Mouse (Mus musculus) liver, embryonic 12.5 days (tissue): ENCODE results near the gene Krt76. TPM values are rescaled to one million over a fixed set of nuclear protein-coding genes. Genes with fewer than 3 reads are reported as not detected.

Experiments used
- ATAC-seq: fragments of 200-750 bp; cut with Nextera tagmentation; 2 replicates; pipeline ENCODE4 v1.8.0; 2017; ENCODE audit warnings: moderate number of reproducible peaks, mild to moderate bottlenecking, moderate library complexity
- H3K27ac ChIP-seq: fragments of 300-500 bp; sonication (generic); 2 replicates; pipeline ENCODE4 v1.5.1; 2016; ENCODE audit warnings: mild to moderate bottlenecking
- H3K27me3 ChIP-seq: fragments of 300-500 bp; sonication (generic); replicated peaks from 2 replicates; pipeline ENCODE4 v1.6.1; 2016; ENCODE audit warnings: mild to moderate bottlenecking, moderate library complexity
- H3K36me3 ChIP-seq: fragments of 300-500 bp; sonication (generic); 2 replicates; pipeline ENCODE4 v1.6.1; 2016; ENCODE audit warnings: mild to moderate bottlenecking, moderate library complexity
- H3K4me1 ChIP-seq: fragments of 300-500 bp; sonication (generic); 2 replicates; pipeline ENCODE4 v1.6.1; 2016
- H3K4me2 ChIP-seq: fragments of 300-500 bp; sonication (generic); 2 replicates; pipeline ENCODE4 v1.6.1; 2016; ENCODE audit warnings: mild to moderate bottlenecking, moderate library complexity
- H3K4me3 ChIP-seq: fragments of 300-500 bp; sonication (generic); 2 replicates; pipeline ENCODE4 v1.5.1; 2016; ENCODE audit warnings: mild to moderate bottlenecking, moderate library complexity
- H3K9ac ChIP-seq: fragments of 300-500 bp; sonication (generic); 2 replicates; pipeline ENCODE4 v1.6.1; 2016; ENCODE audit warnings: mild to moderate bottlenecking, moderate library complexity
- H3K9me3 ChIP-seq: fragments of 300-500 bp; sonication (generic); replicated peaks from 2 replicates; pipeline ENCODE4 v1.6.1; 2016; ENCODE audit warnings: mild to moderate bottlenecking, moderate library complexity
- WGBS: fragments of 180-500 bp; shearing (Covaris S2); methylation state at CpG from one replicate; pipeline ENCODE4 v1.1.7; 2016; ENCODE audit not compliant: insufficient replicate concordance; 5-methylcytosine and 5-hydroxymethylcytosine counted together
- polyA plus RNA-seq: library from polyadenylated mRNA; unstranded; fragments of >200 nt; fragmentation: Nextera tagmentation; extraction: Ambion mirVana; gene quantifications from 2 replicates; pipeline ENCODE4 v1.2.1, GENCODE M21; 2016

Krt76 gene
- polyA plus RNA-seq, 1 experiment from 2014 or later = not detected

GRCm38 (mm10) chr15:101904849-101905248, 12.1 kb upstream of the Krt76 start:
- ATAC-seq = no peak
- no peaks in the 10 kb centered on the region for H3K36me3 ChIP-seq
- H3K4me3 ChIP-seq = no peak overlapping the region
- H3K9ac ChIP-seq = no peak overlapping the region
- H3K9me3 ChIP-seq = no peaks in the 10 kb centered on the region
- H3K27ac ChIP-seq = no peak overlapping the region
- WGBS = 73% methylated on average over 5 of the region's 5 CpGs
- no peaks in the 10 kb centered on the region for H3K4me1 ChIP-seq
- no peaks in the 10 kb centered on the region for H3K27me3 ChIP-seq
- no peak overlapping the region for H3K4me2 ChIP-seq

- H3K27me3 ChIP-seq = no peaks in the 10 kb centered on the region
- no peak overlapping the region for H3K4me2 ChIP-seq
- no peaks in the 10 kb centered on the region for H3K9me3 ChIP-seq
- no peak overlapping the region for H3K4me3 ChIP-seq
- WGBS = 49% methylated on average over 12 of the region's 12 CpGs
- no peak for ATAC-seq
- no peaks in the 10 kb centered on the region for H3K4me1 ChIP-seq
- no peaks in the 10 kb centered on the region for H3K36me3 ChIP-seq
- H3K9ac ChIP-seq = no peak overlapping the region
- no peak overlapping the region for H3K27ac ChIP-seq
Measured at GRCm38 (mm10) chr15:101902171-101903149, 9.7 kb upstream of the Krt76 start.

- Histone ChIP-seq H3K9me3 (no peaks in the 10 kb centered on the region), H3K9ac (no peak overlapping the region), H3K4me1 (no peaks in the 10 kb centered on the region), H3K27ac (no peak overlapping the region), H3K4me2 (no peak overlapping the region), H3K27me3 (peaks cover 6% of the 10 kb centered on the region), H3K4me3 (no peak overlapping the region), H3K36me3 (no peaks in the 10 kb centered on the region)
- no peak for ATAC-seq
- WGBS = 74% methylated on average over 4 of the region's 4 CpGs
Measured at GRCm38 (mm10) chr15:101895216-101895615, 2.5 kb upstream of the Krt76 start.

- no peak overlapping the region for H3K9ac ChIP-seq
- H3K4me2 ChIP-seq = no peak overlapping the region
- no peak overlapping the region for H3K27ac ChIP-seq
- WGBS = 22% methylated on average over 10 of the region's 11 CpGs
- H3K9me3 ChIP-seq = no peaks in the 10 kb centered on the region
- peaks cover 10% of the 10 kb centered on the region; the same call in 1 of the 2 replicates for H3K27me3 ChIP-seq
- no peak overlapping the region for H3K4me3 ChIP-seq
- no peak for ATAC-seq
- no peaks in the 10 kb centered on the region for H3K4me1 ChIP-seq
- H3K36me3 ChIP-seq = no peaks in the 10 kb centered on the region
Measured at GRCm38 (mm10) chr15:101879776-101880175, 12.9 kb downstream of the Krt76 start.

- no peak for ATAC-seq
- Histone ChIP-seq H3K27ac (no peak overlapping the region), H3K4me2 (no peak overlapping the region), H3K9me3 (no peaks in the 10 kb centered on the region), H3K4me3 (no peak overlapping the region), H3K4me1 (no peaks in the 10 kb centered on the region), H3K27me3 (peaks cover 11% of the 10 kb centered on the region; the same call in 1 of the 2 replicates), H3K36me3 (no peaks in the 10 kb centered on the region), H3K9ac (no peak overlapping the region)
- WGBS = 37% methylated on average over 2 of the region's 2 CpGs
Measured at GRCm38 (mm10) chr15:101878041-101878440, 14.7 kb downstream of the Krt76 start.

GRCm38 (mm10) chr15:101874383-101874782, 18.3 kb downstream of the Krt76 start:
- H3K36me3 ChIP-seq = no peaks in the 10 kb centered on the region
- no peaks in the 10 kb centered on the region for H3K9me3 ChIP-seq
- H3K4me2 ChIP-seq = no peak overlapping the region
- no peak overlapping the region for H3K9ac ChIP-seq
- no peak for ATAC-seq
- no peaks in the 10 kb centered on the region for H3K4me1 ChIP-seq
- peaks cover 21% of the 10 kb centered on the region; the same call in 1 of the 2 replicates for H3K27me3 ChIP-seq
- 54% methylated on average over 1 of the region's 1 CpGs for WGBS
- H3K4me3 ChIP-seq = no peak overlapping the region
- no peak overlapping the region for H3K27ac ChIP-seq

- H3K27me3 ChIP-seq = peaks cover 25% of the 10 kb centered on the region; the same call in 1 of the 2 replicates
- WGBS = 52% methylated on average over 4 of the region's 4 CpGs
- H3K9me3 ChIP-seq = no peaks in the 10 kb centered on the region
- no peak overlapping the region for H3K4me3 ChIP-seq
- H3K36me3 ChIP-seq = no peaks in the 10 kb centered on the region
- no peak overlapping the region for H3K9ac ChIP-seq
- H3K4me2 ChIP-seq = no peak overlapping the region
- no peaks in the 10 kb centered on the region for H3K4me1 ChIP-seq
- no peak overlapping the region for H3K27ac ChIP-seq
- ATAC-seq = no peak
Measured at GRCm38 (mm10) chr15:101873231-101873630, 19.5 kb downstream of the Krt76 start.

GRCm38 (mm10) chr15:101869431-101869830, 23.3 kb downstream of the Krt76 start, which contains the start of gene Krt77:
Gene Krt77 (minus strand): TSS chr15:101869705.
- peaks cover 14% of the 10 kb centered on the region for H3K27me3 ChIP-seq
- no peak within 1 kb of the TSS for H3K4me2 ChIP-seq
- H3K4me1 ChIP-seq = no peaks in the 10 kb centered on the region
- 35% methylated on average over 6 of the region's 6 CpGs for WGBS
- H3K9ac ChIP-seq = no peak within 1 kb of the TSS
- H3K4me3 ChIP-seq = no peak within 1 kb of the TSS
- ATAC-seq = no peak
- H3K36me3 ChIP-seq = no peaks in the 10 kb centered on the region
- no peaks in the 10 kb centered on the region for H3K9me3 ChIP-seq
- H3K27ac ChIP-seq = no peak within 1 kb of the TSS

- Histone ChIP-seq H3K27ac (no peak overlapping the region), H3K4me2 (no peak overlapping the region), H3K36me3 (no peaks in the 10 kb centered on the region), H3K27me3 (peaks cover 17% of the 10 kb centered on the region), H3K4me1 (no peaks in the 10 kb centered on the region), H3K9me3 (no peaks in the 10 kb centered on the region), H3K9ac (no peak overlapping the region), H3K4me3 (no peak overlapping the region)
- ATAC-seq = no peak
- 43% methylated on average over 7 of the region's 7 CpGs for WGBS
Measured at GRCm38 (mm10) chr15:101866754-101867153, 26.0 kb downstream of the Krt76 start.

GRCm38 (mm10) chr15:101860421-101861130, 32.1 kb downstream of the Krt76 start:
- H3K4me2 ChIP-seq = peak overlapping the region; percentile 63
- H3K9me3 ChIP-seq = no peaks in the 10 kb centered on the region
- H3K36me3 ChIP-seq = no peaks in the 10 kb centered on the region
- WGBS = 42% methylated on average over 13 of the region's 13 CpGs
- H3K27ac ChIP-seq = no peak overlapping the region
- H3K4me1 ChIP-seq = no peaks in the 10 kb centered on the region
- no peak overlapping the region for H3K4me3 ChIP-seq
- ATAC-seq = no peak
- peaks cover 56% of the 10 kb centered on the region for H3K27me3 ChIP-seq
- H3K9ac ChIP-seq = no peak overlapping the region

GRCm38 (mm10) chr15:101859735-101860170, 33.0 kb downstream of the Krt76 start:
- peak overlapping the region; percentile 63 for H3K4me2 ChIP-seq
- 1% methylated on average over 20 of the region's 33 CpGs for WGBS
- no peak for ATAC-seq
- H3K9me3 ChIP-seq = no peaks in the 10 kb centered on the region
- peaks cover 56% of the 10 kb centered on the region for H3K27me3 ChIP-seq
- peak overlapping the region; percentile 38 for H3K4me3 ChIP-seq
- H3K4me1 ChIP-seq = no peaks in the 10 kb centered on the region
- no peak overlapping the region for H3K27ac ChIP-seq
- H3K36me3 ChIP-seq = no peaks in the 10 kb centered on the region
- no peak overlapping the region for H3K9ac ChIP-seq
